Mouse (Mus musculus) erythroblast, embryonic 14.5 days (primary cell): ENCODE results near the gene Syne1.

ENCODE experiments used
- GATA1 ChIP-seq: IDR thresholded peaks from 2 replicates; pipeline ENCODE4 v1.6.1; 2012; ENCODE audit warnings: low read length, inconsistent platforms, mixed read lengths
- TAL1 ChIP-seq: IDR thresholded peaks from 3 replicates; pipeline ENCODE4 v1.6.1; 2012; ENCODE audit warnings: low read length, inconsistent platforms, mixed read lengths

- TF ChIP-seq GATA1 (no peak), TAL1 (no peak)
Observed at GRCm38 (mm10) chr10:5161394-5161872, 389.8 kb downstream of the Syne1 start.
